Mouse (Mus musculus) hindbrain, embryonic 16.5 days (tissue): Measurements from ENCODE around the gene V1rd19. TPM values are rescaled to one million over a fixed set of nuclear protein-coding genes. Genes with fewer than 3 reads are reported as not detected.
"Not testable (repeated sequence)": the region's sequence is repeated elsewhere in the genome, so short reads cannot be mapped to it uniquely, and the experiment has no call there.

Experiments
- ATAC-seq: fragments of 200-750 bp; cut with Nextera tagmentation; 2 replicates; pipeline ENCODE4 v1.8.0; 2017; ENCODE audit warnings: moderate TSS enrichment, moderate library complexity
- H3K27ac ChIP-seq: fragments of 300-500 bp; sonication (generic); 2 replicates; pipeline ENCODE4 v1.5.1; 2014; ENCODE audit warnings: low read depth, mild to moderate bottlenecking, control low read depth, low read length, moderate library complexity
- H3K27me3 ChIP-seq: fragments of 300-500 bp; sonication (generic); replicated peaks from 2 replicates; pipeline ENCODE4 v1.6.1; 2014; ENCODE audit warnings: low read length; ENCODE audit not compliant: control insufficient read depth, insufficient read depth
- H3K36me3 ChIP-seq: fragments of 300-500 bp; sonication (generic); 2 replicates; pipeline ENCODE4 v1.6.1; 2014; ENCODE audit warnings: mild to moderate bottlenecking, low read length, moderate library complexity, mixed read lengths; ENCODE audit not compliant: control insufficient read depth, insufficient read depth
- H3K4me1 ChIP-seq: fragments of 300-500 bp; sonication (generic); 2 replicates; pipeline ENCODE4 v1.6.1; 2014; ENCODE audit warnings: low read depth, low read length; ENCODE audit not compliant: control insufficient read depth, insufficient read depth
- H3K4me2 ChIP-seq: fragments of 300-500 bp; sonication (generic); 2 replicates; pipeline ENCODE4 v1.6.1; 2014; ENCODE audit warnings: mild to moderate bottlenecking, low read length, control low read depth, moderate library complexity
- H3K4me3 ChIP-seq: fragments of 300-500 bp; sonication (generic); 2 replicates; pipeline ENCODE4 v1.5.1; 2014; ENCODE audit warnings: mild to moderate bottlenecking, low read length, control low read depth, moderate library complexity
- H3K9ac ChIP-seq: fragments of 300-500 bp; sonication (generic); 2 replicates; pipeline ENCODE4 v1.6.1; 2014; ENCODE audit warnings: low read depth, mild to moderate bottlenecking, control low read depth, low read length, moderate library complexity
- H3K9me3 ChIP-seq: fragments of 300-500 bp; sonication (generic); 2 replicates; pipeline ENCODE4 v1.6.1; 2014; ENCODE audit warnings: mild to moderate bottlenecking, low read length, moderate library complexity; ENCODE audit not compliant: control insufficient read depth
- WGBS: fragments of 180-500 bp; shearing (Covaris S2); extraction: QIAGEN DNeasy Blood & Tissue Kit; methylation state at CpG from one replicate; pipeline ENCODE4 v1.1.7; 2014; 5-methylcytosine and 5-hydroxymethylcytosine counted together
- polyA plus RNA-seq: library from polyadenylated mRNA; unstranded; fragments of >200 nt; fragmentation: Nextera tagmentation; extraction: Ambion mirVana; gene quantifications from 2 replicates; pipeline ENCODE4 v1.2.1, GENCODE M21; 2015

The V1rd19 gene
- not detected in 2 replicates for polyA plus RNA-seq

GRCm38 (mm10) chr7:24001391-24001790, at the start of gene V1rd19:
Gene V1rd19 (plus strand): TSS chr7:24001691.
- Histone ChIP-seq H3K9ac (no peak within 1 kb of the TSS), H3K36me3 (no peaks in the 10 kb centered on the region), H3K27ac (no peak within 1 kb of the TSS), H3K4me1 (no peaks in the 10 kb centered on the region), H3K4me3 (no peak within 1 kb of the TSS), H3K4me2 (no peak within 1 kb of the TSS), H3K9me3 (peaks cover 6% of the 10 kb centered on the region; the same call in 1 of the 2 replicates), H3K27me3 (no peaks in the 10 kb centered on the region)
- WGBS: 70% methylated on average over 2 of the region's 2 CpGs
- no peak for ATAC-seq

GRCm38 (mm10) chr7:23968044-23968443, 33.4 kb upstream of the V1rd19 start:
- not testable (repeated sequence) for H3K27me3 ChIP-seq, H3K4me3 ChIP-seq, H3K4me1 ChIP-seq, H3K9ac ChIP-seq, H3K36me3 ChIP-seq, ATAC-seq, H3K4me2 ChIP-seq, H3K27ac ChIP-seq
- peaks cover 18% of the 10 kb centered on the region for H3K9me3 ChIP-seq
- 56% methylated on average over 3 of the region's 3 CpGs for WGBS

- peaks cover 16% of the 10 kb centered on the region for H3K9me3 ChIP-seq
- H3K9ac ChIP-seq, H3K4me1 ChIP-seq, H3K36me3 ChIP-seq, H3K4me3 ChIP-seq, H3K27me3 ChIP-seq, H3K27ac ChIP-seq, ATAC-seq, H3K4me2 ChIP-seq: not testable (repeated sequence)
- 84% methylated on average over 9 of the region's 9 CpGs for WGBS
Measured at GRCm38 (mm10) chr7:23974315-23974714, 27.2 kb upstream of the V1rd19 start, which contains the start of gene Vmn1r181. Gene Vmn1r181 (plus strand): TSS chr7:23974615.

GRCm38 (mm10) chr7:24052660-24053304, 51.3 kb downstream of the V1rd19 start, which contains the start of gene Vmn1r183:
Gene Vmn1r183 (plus strand): TSS chr7:24053254.
- H3K36me3 ChIP-seq: no peaks in the 10 kb centered on the region
- no peak within 1 kb of the TSS for H3K4me2 ChIP-seq
- no peak within 1 kb of the TSS for H3K9ac ChIP-seq
- H3K9me3 ChIP-seq: no peaks in the 10 kb centered on the region
- no peak for ATAC-seq
- H3K27ac ChIP-seq: no peak within 1 kb of the TSS
- H3K27me3 ChIP-seq: no peaks in the 10 kb centered on the region
- no peak within 1 kb of the TSS for H3K4me3 ChIP-seq
- WGBS: 81% methylated on average over 4 of the region's 4 CpGs
- H3K4me1 ChIP-seq: no peaks in the 10 kb centered on the region

Other genes starting within 250 kb of the V1rd19 start
- not detected in 2 replicates for gene Vmn1r174, start 249.4 kb upstream of the V1rd19 start, polyA plus RNA-seq
- gene Vmn1r175, start 191.0 kb upstream of the V1rd19 start, polyA plus RNA-seq: not detected in 2 replicates
- not detected in 2 replicates for gene Vmn1r176, start 164.3 kb upstream of the V1rd19 start, polyA plus RNA-seq
- not detected in 2 replicates for gene Vmn1r177, start 135.2 kb upstream of the V1rd19 start, polyA plus RNA-seq
- not detected in 2 replicates for gene Vmn1r178, start 109.7 kb upstream of the V1rd19 start, polyA plus RNA-seq
- gene Vmn1r179, start 74.7 kb upstream of the V1rd19 start, polyA plus RNA-seq: not detected in 2 replicates
- gene Vmn1r180, start 51.1 kb upstream of the V1rd19 start, polyA plus RNA-seq: not detected in 2 replicates
- gene Vmn1r181, start 27.1 kb upstream of the V1rd19 start, polyA plus RNA-seq: not detected in 2 replicates
- gene Vmn1r183, start 51.6 kb downstream of the V1rd19 start, polyA plus RNA-seq: not detected in 2 replicates
- gene Zfp180, start 80.2 kb downstream of the V1rd19 start, polyA plus RNA-seq: 32.1 and 37.8 TPM in 2 replicates
- 9.6 and 10.3 TPM in 2 replicates for gene Zfp112, start 110.6 kb downstream of the V1rd19 start, polyA plus RNA-seq
- 23.6 and 25.0 TPM in 2 replicates for gene Zfp235, start 132.5 kb downstream of the V1rd19 start, polyA plus RNA-seq
- gene Zfp114, start 173.4 kb downstream of the V1rd19 start, polyA plus RNA-seq: 4.2 and 4.6 TPM in 2 replicates
- 4.2 and 4.5 TPM in 2 replicates for gene Zfp111, start 209.8 kb downstream of the V1rd19 start, polyA plus RNA-seq
- 4.2 and 4.9 TPM in 2 replicates for gene Zfp109, start 235.9 kb downstream of the V1rd19 start, polyA plus RNA-seq